Mouse (Mus musculus) kidney, adult 11 months (tissue): ENCODE data around the gene Fam228b.
"Not testable (repeated sequence)": the region's sequence is repeated elsewhere in the genome, so short reads cannot be mapped to it uniquely, and the experiment has no call there.

Source experiments
- DNase-seq: peaks from one replicate; pipeline ENCODE4 v3.0.0; 2022

The Fam228b gene

GRCm38 (mm10) chr12:4740823-4741222, 28.2 kb downstream of the Fam228b start:
- no peak for DNase-seq

GRCm38 (mm10) chr12:4738031-4738576, 31.0 kb downstream of the Fam228b start, which contains the start of gene Fam228a:
Gene Fam228a (minus strand): TSS chr12:4738430.
- DNase-seq, result no peak

DNA sequence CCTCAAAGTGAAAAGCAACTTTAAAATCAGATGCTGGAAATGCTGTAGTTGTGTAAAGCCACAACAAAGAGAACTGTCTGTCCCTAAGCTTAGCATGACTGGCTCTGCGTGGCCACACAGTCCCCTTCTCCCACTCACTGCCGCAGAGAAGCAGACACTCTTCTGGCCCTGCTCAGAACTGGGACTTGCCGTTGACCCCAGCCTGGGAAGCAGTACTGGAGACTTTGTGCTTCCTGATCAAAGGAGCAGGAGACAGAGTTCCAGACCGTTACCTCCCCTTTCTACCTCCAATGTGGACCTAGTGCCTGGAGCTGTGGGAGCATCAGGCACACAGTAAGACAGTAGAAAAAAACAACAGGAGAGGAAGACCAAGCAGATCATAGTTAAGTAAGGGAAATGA, 36.7 kb downstream of the Fam228b start:
- DNase-seq, result no peak

DNA sequence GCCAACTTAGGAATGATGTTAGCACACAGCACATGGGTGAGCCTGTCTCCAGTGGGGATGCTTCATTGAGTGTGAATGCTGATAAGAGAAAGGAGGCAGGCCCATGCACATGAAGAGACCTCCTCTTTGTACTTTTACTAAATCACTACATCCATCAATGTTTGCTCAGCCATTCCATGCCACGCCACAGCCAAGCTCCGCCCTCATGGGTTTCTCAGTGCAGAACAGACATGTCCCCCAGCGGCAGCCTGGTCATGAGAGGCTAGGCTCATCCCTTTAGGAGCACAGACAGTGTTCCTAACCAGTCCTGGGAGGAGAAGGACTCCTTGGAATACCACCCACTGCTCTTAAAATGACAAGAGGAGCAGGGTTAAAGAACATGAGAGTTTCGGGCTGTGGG, 37.4 kb downstream of the Fam228b start:
- DNase-seq, result no peak

DNA sequence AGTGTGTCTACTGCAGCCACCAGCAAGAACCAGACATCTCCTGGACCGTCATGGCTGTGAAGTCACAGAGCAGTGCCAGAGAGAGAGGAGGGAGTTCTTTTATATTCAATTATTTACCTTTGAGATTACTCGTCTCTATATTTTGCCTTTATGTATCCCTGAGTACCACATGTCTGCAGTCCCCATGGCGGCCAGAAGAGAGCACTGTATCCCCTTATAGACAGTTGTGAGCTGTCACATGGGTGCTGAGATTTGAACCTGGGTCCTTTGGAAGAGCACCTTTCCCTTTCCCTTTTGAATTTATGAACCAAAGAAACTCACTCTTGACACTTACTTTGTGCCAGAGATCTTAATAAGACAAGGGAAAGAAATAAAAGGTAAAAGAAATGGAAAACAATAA, 39.9 kb downstream of the Fam228b start:
- DNase-seq, result no peak

- no peak for DNase-seq
These were observed 49.0 kb downstream of the Fam228b start for GRCm38 (mm10) chr12:4719762-4720754.

DNA sequence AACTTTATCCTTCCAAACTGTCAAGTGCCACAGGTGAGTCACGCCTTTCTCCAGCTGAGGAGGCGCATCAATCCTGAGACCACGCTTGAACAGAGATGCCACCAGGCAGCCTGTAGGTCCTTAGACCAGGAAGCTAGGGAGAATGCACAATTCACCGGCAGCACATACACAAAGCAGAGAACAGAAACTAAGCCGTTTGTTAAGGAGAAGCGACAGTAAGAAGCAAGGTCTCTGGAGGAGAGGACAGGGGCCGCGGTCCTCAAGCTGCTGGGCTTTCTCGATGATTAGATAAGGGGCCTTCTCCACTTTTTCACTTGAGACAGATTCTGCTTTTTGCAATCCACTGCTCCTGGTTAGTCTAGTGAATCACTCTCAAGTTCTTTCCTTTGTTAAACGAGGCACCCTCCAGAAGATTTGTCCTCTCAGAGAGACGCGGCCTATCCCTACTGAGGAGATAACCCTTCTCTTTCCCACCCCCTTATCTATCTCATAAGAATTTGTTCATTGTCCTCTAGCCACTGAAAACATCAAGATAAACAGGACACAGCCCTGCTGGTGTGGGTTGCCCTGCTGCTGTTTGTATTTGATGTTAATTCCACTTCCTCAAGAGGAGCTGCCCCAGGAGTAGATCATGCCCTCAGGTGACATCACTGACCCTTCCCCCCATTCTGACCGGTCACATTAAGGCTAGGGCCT, 49.9 kb downstream of the Fam228b start:
- DNase-seq, result no peak

- DNase-seq, result no peak
These were observed 51.6 kb downstream of the Fam228b start for GRCm38 (mm10) chr12:4717417-4717816.

GRCm38 (mm10) chr12:4715606-4716005, 53.5 kb downstream of the Fam228b start:
- no peak for DNase-seq

GRCm38 (mm10) chr12:4713361-4713760, 55.7 kb downstream of the Fam228b start:
- no peak for DNase-seq

DNA sequence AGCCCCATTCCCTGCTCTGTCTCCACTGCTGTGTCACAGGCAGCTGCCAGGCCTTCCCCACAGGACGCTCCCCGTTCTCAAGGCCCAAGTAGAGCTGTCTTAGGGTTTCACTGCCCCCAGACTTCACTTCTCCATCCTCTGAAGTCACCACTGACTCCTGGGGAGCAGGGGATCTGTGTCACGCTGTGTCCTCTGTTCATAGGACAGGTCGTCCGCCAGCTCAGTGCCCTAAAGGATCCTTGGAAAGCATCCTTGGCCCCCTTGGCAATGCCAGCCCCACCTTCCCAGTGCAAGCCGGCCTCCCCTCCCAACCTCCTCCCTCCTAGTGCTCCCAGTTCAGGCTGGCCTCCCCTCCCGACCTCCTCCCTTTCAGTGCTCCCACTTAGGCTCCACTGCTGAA, 59.1 kb downstream of the Fam228b start:
- no peak for DNase-seq

- DNase-seq, result no peak
These were observed 60.0 kb downstream of the Fam228b start for GRCm38 (mm10) chr12:4708881-4709604.

GRCm38 (mm10) chr12:4708296-4708695, 60.8 kb downstream of the Fam228b start:
- DNase-seq, result no peak

- DNase-seq, result no peak
These were observed 61.5 kb downstream of the Fam228b start for GRCm38 (mm10) chr12:4707488-4708017.

DNA sequence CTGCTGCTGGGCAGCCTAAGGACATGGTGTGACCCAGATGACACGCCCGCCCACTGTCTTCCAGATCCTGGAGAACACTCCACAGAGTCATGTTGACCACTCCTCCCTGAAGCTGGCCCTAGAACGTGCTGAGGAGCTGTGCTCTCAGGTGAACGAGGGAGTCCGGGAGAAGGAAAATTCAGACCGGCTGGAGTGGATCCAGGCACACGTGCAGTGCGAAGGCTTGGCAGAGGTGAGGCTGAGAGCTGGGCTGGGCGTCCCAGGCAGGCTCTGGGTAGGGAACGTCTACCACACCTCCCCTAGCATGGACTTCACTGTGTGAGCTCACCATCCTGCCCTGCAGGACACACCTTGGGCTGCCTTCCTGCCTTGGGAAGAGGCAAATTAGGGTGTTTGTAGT, 62.2 kb downstream of the Fam228b start:
- no peak for DNase-seq

DNA sequence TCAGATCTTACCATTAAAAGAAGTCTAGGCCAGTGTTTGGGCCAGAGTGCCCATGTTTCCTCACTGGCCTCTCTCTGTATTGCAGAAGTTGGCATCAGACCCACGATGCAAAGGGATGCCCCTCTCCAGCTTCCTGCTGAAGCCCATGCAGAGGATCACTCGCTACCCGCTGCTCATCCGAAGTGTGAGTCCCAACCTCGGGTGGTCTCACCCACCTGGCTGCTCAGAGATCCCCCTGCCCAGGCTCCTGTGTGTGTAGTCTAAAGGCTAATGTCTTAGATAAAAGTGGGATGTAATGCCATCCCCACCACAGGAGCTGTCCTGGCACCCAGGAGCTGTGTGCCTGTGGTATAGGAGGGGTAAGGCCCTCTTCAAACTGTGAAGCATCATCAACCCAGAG, 62.9 kb downstream of the Fam228b start:
- no peak for DNase-seq

GRCm38 (mm10) chr12:4705626-4706025, 63.4 kb downstream of the Fam228b start:
- not testable (repeated sequence) for DNase-seq

DNA sequence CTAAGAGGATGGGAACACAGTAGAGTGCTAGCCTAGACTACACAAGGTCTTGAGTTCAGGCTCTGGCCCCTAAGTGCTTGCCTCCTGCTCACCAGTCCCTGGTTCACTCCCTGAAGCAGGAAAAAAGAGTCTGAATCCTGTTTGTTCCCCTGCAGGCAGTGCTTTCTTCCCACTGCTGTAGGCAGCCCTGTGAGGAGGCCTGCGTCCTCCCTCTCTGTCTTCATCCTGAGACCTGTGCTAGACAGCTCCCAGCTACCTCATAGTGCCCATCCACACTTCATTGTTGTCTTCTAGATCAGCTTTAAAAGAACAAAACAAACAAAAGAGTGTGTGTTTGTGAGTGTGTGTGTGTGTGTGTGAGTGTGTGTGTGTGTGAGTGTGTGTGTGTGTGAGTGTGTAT, 74.5 kb downstream of the Fam228b start:
- DNase-seq, result no peak

DNA sequence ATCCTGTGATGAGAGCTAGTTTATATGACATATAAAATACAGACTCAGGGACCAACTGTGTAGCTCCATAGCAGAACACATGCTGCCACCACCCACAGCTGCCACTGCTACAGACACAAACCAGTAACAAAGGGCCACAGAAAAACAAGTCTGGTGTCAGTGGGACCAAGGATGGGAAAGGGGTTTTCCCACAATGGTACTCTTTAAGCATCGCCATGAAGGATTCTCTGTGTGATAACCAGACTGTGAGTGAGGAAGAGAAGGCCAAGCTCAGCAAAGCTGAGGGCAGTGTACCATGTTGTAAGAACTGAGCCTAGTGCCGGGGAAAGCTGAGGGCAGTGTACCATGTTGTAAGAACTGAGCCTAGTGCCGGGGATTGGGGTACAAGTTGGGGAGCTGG, 77.9 kb downstream of the Fam228b start:
- DNase-seq, result no peak
